23 mouse cellular contexts compared by ENCODE assay signal in genomic region chr12:52228746-52229145, GRCm38 (mm10).
DNase-seq lines count a peak whose midpoint lies in the region; TF ChIP-seq lines count a peak whose summit lies in the region.
"Had no signal": no experiment of that assay in that cellular context is flagged by ENCODE, and none has a peak within 500 bp of the region (broad histone marks: within the 10 kb centered on the region; RNA-seq: fewer than 3 reads in every experiment).

No protein-coding gene starts in this region.

- no peak for TF ChIP-seq CTCF in gastrocnemius, adult 2 months (IDR thresholded peaks at IDR 0.05)

- no peak overlapping the region for H3K4me3 ChIP-seq in gastrocnemius, adult 2 months
- H3K4me3 ChIP-seq: embryonic facial prominence, embryonic 13.5 days; heart, adult 2 months; layer of hippocampus, adult 2 months; limb, embryonic 13.5 days; liver, embryonic 15.5 days; midbrain, embryonic 10.5 days; stomach, embryonic 15.5 days had no signal

- no peak overlapping the region for H3K27ac ChIP-seq in gastrocnemius, adult 2 months
- H3K27ac ChIP-seq: embryonic facial prominence, embryonic 13.5 days; heart, adult 2 months; layer of hippocampus, adult 2 months; limb, embryonic 13.5 days; liver, embryonic 15.5 days; midbrain, embryonic 10.5 days; stomach, embryonic 15.5 days had no signal

- peak; percentile 61 to 63 for DNase-seq in adrenal gland, adult (ENCODE audit: inconsistent age in 2 of 2, low spot score in 1 of 2)
- DNase-seq in adrenal gland, postnatal 4 days (ENCODE audit: low spot score in 2 of 2) = no peak
- peak; percentile 28 for DNase-seq in 3134 (ENCODE audit: extremely low read depth, insufficient read length, low spot score)
- peak; percentile 12 for DNase-seq in Muller cell, postnatal 12 days (ENCODE audit: inconsistent ontology term)
- DNase-seq in adrenal gland, postnatal 14 days = peak; percentile 26
- no peak for DNase-seq in lung, postnatal 36 days
- no peak for DNase-seq in left cerebral cortex, adult 9 months (ENCODE audit: low spot score in 2 of 2)
- DNase-seq in gastrocnemius, adult 2 months = no peak
- DNase-seq: cerebellum, adult 8-10 months; cerebellum, postnatal 36 days; embryo, embryonic 11 days; forebrain, postnatal 0 days; gastrocnemius, postnatal 25 days; heart, adult 2 months; kidney, adult 9 months; kidney, postnatal 14 days; thymus, postnatal 25 days had no signal

- intact Hi-C loops in gastrocnemius, adult 2 months (cut with DNase I) = no loop called here

Comparison
In these comparisons a context has a peak if more than half of its experiments do, and no peak if none do; other contexts are left out.
1. DNase-seq: peak in adrenal gland, adult (2 of 2), 3134 (single experiment), Muller cell, postnatal 12 days (single experiment) and adrenal gland, postnatal 14 days (single experiment); none in adrenal gland, postnatal 4 days (0 of 2), lung, postnatal 36 days (single experiment), left cerebral cortex, adult 9 months (0 of 2) and gastrocnemius, adult 2 months (single experiment).